Mouse (Mus musculus): ENCODE measurements around the gene Cep164.

Gene Cep164

GRCm38 (mm10) chr9:45838434-45839138 is 10.1 kb upstream of the Cep164 start, which contains the start of gene Bace1:
TSS of gene Bace1 (plus strand) at chr9:45838580.
- DNase-seq (ENCODE audit: extremely low read depth, low read depth, low spot score), result no peak

DNA sequence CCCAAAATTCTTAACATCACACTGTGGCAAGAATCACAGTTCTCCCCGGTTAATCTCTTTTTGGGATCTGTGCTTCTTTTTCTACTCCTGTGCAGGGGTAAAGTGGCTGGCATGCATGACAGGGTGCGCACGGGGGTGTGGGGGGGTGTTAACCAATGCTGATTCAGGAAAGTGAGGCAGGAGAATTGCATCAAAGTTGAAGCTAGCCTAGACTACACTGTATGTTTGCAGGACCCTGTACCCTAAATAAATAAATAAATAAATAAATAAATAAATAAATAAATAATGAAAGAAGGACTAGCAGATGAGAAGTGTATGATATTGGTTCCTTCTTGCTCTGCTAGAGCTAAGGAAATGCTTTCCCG is 9.6 kb upstream of the Cep164 start:
- no peak for DNase-seq (ENCODE audit: extremely low read depth, low read depth, low spot score)

DNA sequence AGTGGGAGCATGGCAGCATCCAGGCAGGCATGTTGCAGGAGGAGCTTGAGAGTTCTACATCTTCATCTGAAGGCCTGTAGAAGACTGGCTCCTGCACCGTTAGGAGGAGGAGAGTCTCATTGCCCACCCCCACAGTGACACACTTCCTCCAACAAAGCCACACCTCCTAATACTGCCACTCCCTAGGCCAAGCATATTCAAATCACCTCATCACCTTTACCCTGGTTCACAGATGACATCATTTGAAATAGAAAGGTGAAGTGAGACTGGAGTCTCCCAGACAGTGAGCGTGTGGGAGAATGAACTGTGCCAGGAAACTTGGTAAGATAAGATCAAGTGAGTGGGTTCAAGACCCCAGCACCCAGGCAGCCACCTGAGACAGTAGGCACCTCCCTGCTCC is 5.0 kb upstream of the Cep164 start:
- no peak for DNase-seq (ENCODE audit: extremely low read depth, low read depth, low spot score)

GRCm38 (mm10) chr9:45832898-45833297 is 4.4 kb upstream of the Cep164 start:
- DNase-seq (ENCODE audit: extremely low read depth, low read depth, low spot score), result no peak

DNA sequence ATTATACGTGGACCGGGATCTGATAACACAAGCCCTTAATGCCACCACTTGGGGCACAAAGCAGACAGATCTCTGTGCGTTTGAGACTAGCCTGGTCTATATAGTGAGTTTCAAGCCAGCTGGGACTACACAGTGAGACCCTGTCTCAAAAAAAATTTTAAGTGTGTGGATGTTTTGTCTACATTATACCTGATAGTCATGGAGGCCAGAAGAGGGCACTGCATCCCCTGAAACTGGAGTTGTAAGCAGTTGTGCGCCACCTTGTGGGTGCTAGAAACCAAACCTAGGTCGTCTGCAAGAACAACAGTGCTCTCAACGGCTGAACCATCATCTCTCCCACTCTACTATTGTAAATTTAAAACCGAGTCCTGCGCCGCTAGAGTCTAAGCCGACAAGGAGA is 616 bp upstream of the Cep164 start:
- peak; percentile 31 for DNase-seq (ENCODE audit: extremely low read depth, low read depth, low spot score)

DNA sequence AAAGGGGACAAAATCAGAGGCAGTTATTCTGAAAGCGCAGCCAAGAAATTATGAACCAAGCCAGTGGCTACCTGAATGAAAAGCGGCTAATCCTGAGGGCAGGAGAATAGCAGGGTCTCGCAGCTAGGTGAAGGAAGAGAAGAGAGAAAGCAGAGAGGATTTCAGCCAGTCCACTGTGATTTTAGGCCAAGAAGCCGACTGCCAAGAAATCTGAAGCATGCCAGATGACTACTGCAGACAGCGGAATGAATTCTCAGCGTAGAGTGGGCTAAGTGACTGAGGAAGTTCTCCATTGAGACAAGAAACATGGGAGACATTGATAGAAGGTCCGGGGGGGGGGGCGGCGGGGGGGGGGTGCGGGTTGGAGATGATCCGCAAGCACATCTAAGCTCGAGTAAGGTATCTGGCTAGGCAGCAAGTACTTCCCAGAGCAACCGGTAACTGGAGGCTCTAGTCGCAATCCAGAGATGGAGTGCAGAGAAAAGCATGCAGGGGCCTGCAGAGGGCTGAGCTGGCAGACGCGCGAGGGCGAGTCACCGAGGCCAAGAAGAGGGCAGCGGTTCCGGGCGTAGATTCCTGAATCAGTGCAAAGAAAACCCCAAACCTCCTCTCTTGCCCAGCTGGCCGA is 714 bp downstream of the Cep164 start:
- no peak for DNase-seq (ENCODE audit: extremely low read depth, low read depth, low spot score)

GRCm38 (mm10) chr9:45818406-45819011 is 10.0 kb downstream of the Cep164 start:
- DNase-seq (ENCODE audit: extremely low read depth, low read depth, low spot score), result no peak

DNA sequence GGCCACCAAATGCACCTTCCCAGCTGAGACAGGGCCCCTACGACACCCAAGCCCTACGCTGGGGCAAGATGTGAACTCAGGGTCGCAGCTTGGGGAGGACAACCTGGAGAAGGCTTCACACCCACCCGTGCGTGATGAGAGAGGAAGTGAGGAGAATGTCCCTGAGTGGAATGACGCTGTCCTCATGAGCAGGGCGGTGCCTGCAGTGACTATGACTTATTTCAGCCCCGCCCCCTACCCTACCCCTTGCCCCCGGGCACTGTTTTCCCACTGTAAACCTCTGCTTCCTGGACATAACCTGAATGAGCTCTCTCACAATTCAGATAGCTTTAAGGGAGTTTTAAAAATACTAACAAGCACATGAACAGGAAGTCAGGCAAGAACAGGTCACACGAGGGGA is 13.0 kb downstream of the Cep164 start:
- no peak for DNase-seq (ENCODE audit: extremely low read depth, low read depth, low spot score)

DNA sequence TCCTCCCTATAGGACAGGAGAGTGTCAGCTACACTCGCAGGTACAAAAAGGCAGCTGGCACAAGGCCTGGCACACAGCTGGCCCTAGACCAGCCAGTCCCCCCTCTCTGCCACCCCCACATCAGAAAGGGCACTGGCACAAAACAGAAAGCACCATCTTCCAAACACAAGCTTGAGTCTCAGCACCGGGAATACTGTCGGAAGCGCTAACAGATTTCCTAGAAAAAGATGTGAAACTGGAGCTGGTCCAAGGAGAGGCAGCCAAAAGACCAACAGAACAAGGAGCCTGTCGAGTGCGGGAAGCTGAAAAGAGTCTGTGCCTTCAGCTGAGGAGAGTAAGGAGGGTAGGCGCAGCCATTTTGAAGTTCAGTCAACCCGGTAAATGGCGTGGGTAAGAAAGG is 13.4 kb downstream of the Cep164 start:
- DNase-seq (ENCODE audit: extremely low read depth, low read depth, low spot score), result no peak

DNA sequence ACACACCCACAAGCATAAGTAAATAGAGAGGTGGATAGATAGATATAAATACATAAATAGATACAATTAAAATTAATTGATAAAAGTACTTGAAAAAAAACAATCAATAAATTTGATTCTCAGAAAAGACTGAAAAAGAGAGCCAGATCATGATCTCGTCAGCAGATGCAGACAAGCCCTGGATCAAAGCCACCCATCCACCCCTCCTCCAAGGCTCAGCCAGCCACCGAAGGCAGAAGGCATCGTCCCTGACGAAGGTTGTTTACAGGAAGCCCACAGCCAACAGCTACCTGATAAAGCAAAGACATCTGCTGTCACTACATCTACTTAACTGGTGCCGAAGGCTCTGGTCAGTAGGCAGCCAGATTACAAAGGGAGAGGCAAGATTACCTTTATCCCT is 16.5 kb downstream of the Cep164 start:
- DNase-seq (ENCODE audit: extremely low read depth, low read depth, low spot score), result no peak

- no peak for DNase-seq (ENCODE audit: extremely low read depth, low read depth, low spot score)
Measured at GRCm38 (mm10) chr9:45807761-45808160, 20.7 kb downstream of the Cep164 start.

- no peak for DNase-seq (ENCODE audit: extremely low read depth, low read depth, low spot score)
Measured at GRCm38 (mm10) chr9:45807337-45807736, 21.2 kb downstream of the Cep164 start.

GRCm38 (mm10) chr9:45806847-45807246 is 21.6 kb downstream of the Cep164 start:
- DNase-seq (ENCODE audit: extremely low read depth, low read depth, low spot score), result no peak

GRCm38 (mm10) chr9:45803070-45803774 is 25.3 kb downstream of the Cep164 start:
- no peak for DNase-seq (ENCODE audit: extremely low read depth, low read depth, low spot score)

DNA sequence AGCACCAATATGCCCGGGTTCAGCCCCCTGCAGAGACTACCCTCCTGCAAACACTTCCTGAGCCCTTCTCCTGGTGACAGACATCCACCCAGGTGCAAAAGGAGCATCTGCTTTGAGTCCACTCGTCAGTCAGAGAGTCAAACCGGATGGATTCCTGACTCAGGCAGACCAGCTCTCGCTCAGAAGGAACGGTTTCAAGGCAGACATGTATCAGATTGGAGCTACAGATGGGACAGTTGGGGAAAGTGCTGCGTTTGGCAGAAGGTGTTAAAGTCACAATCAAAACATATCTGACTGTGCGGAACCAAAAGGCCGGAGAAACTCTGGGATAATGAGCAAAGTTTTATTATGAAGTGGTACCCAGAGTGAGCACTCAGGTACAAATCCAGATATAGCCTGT is 29.1 kb downstream of the Cep164 start:
- no peak for DNase-seq (ENCODE audit: extremely low read depth, low read depth, low spot score)

- no peak for DNase-seq (ENCODE audit: extremely low read depth, low read depth, low spot score)
Measured at GRCm38 (mm10) chr9:45798467-45799164, 29.9 kb downstream of the Cep164 start.

DNA sequence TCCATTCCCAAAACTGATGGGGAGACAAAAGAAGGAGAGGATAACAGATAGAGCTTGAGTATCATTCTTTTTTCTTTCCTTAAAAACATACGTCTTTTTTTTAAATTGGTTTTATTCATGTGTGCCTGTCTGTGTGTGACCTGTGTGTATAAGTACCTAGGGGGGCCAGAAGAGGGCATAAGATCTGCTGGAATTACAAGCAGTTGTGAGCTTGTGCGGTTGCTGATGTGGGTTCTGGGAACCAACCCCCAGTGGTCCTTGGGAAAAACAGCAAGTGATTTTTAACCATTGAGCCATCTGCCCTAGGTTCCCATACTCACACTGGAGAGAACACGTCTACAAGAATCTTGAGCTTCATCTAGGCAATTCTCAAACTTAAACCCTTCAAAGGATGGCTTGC is 31.2 kb downstream of the Cep164 start:
- no peak for DNase-seq (ENCODE audit: extremely low read depth, low read depth, low spot score)

DNA sequence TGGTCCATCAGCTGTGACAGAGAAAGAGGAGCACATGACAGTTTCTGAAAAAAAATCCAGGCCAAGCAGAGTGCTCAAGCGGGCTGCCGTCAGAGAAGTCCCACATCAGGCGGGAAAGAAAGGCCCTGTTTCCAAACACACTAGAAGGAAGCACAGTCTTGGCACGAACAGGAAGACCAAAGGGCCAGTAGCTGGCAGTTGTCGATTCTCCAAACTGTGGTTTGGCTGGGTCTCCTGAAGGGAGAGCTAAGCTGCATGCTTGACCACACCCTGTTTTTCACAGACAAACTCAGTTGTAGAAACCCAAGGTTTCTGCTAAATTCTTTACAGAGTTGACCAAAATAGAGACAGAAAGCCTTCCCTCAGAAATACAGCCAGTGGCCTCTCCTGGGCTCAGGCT is 32.8 kb downstream of the Cep164 start:
- DNase-seq (ENCODE audit: extremely low read depth, low read depth, low spot score), result no peak

DNA sequence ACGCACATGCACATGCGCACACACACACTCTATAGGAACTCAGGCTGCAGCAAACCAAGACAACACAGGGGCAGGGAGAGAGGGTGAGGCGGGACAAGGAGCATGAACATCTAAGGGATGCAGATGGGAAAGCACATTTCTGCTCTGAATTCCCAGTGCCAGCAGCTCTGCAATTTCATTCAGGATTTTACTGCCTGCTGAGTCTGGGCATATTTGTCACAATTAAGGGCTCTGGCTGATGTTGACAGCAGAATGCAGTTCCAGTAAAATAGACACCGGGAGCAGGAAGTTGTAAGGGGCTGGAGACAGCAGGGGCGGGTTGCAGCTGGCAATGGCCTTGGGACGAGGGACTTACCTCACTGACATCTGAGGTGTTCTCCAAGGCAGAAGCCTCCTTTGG is 34.8 kb downstream of the Cep164 start:
- no peak for DNase-seq (ENCODE audit: extremely low read depth, low read depth, low spot score)

GRCm38 (mm10) chr9:45792235-45792634 is 36.3 kb downstream of the Cep164 start:
- no peak for DNase-seq (ENCODE audit: extremely low read depth, low read depth, low spot score)

DNA sequence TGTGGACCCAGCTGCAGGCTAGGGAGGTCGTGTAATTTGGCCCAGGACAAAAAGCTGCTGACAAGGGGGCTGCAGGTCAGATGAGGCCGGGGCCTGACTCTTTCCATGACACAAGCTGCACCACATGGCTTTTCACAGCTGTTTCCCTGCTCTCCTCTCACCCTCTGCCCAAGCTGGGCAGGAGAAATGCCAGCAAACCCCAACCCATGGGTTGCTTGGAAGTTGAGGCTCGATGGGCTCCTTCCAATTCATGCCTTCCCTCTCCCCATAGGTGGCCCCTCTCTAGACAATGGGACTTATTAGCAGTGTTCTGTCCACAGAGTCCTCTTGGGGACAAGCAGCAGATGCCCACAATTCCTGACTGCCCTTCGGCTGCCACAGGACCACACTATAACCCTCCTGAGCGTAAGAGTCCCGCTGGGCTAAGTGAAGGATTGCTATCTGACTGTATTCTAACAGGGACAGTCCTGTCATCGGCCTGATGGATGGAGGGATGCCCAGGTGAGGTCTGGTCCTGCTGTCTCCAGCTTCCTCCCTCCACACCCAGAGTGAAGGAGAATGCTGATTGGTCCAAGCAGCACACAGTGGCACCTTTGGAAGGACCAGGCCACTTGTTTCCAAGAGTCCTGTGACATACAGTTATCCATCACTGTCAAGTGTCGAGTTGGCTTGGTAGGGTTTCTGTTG is 36.9 kb downstream of the Cep164 start:
- no peak for DNase-seq (ENCODE audit: extremely low read depth, low read depth, low spot score)
